Mouse (Mus musculus): ENCODE data around the gene Map3k21. TPM values are rescaled to one million over a fixed set of nuclear protein-coding genes. Genes with fewer than 3 reads are reported as not detected.

The Map3k21 gene
- polyA plus RNA-seq, 1 experiment from 2014 or later: 0.64 TPM

GRCm38 (mm10) chr8:125920281-125920680 is 10.0 kb downstream of the Map3k21 start:
- Histone ChIP-seq H3K4me2 (ENCODE audit: low read depth, low read length) (no peak overlapping the region), H3K27ac (replicated peaks; ENCODE audit: low read depth, low read length) (no peak overlapping the region; the same call in 1 of the 2 replicates), H3K36me3 (ENCODE audit: control insufficient read depth, insufficient read depth, low read length) (no peaks in the 10 kb centered on the region), H3K9ac (ENCODE audit: low read depth, low read length) (no peak overlapping the region), H3K4me3 (ENCODE audit: low read depth, low read length) (no peak overlapping the region), H3K4me1 (ENCODE audit: control insufficient read depth, insufficient read depth, low read length) (no peaks in the 10 kb centered on the region), H3K27me3 (replicated peaks; ENCODE audit: control insufficient read depth, insufficient read depth, low read length) (no peaks in the 10 kb centered on the region), H3K9me3 (ENCODE audit: control insufficient read depth, low read length) (no peaks in the 10 kb centered on the region)
- WGBS: 71% methylated on average over 10 of the region's 10 CpGs
- ATAC-seq (ENCODE audit: low read depth) (peak; percentile 50; the same call in 1 of the 2 replicates), DNase-seq (ENCODE audit: low spot score) (peak; percentile 41)

DNA sequence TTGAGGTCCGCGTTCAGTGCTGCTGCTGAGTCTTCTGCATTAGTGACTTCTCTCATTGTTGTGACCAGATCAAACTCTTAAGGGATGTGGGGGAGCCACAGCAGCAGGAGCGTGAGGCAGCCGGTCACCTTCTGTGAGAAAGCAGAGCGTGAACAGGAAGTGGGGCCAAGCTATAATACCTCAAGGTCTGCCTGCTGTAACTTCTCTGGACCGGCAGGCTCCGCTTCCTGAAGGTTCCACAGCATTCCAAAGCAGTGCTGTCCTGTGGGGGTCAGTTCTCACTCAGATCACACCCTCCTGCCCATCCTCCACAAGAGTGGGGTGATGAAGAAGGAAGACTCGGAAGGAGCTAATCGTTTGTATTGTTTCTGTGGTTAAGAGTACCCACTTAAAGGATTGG is 10.5 kb downstream of the Map3k21 start:
- H3K4me2 ChIP-seq (ENCODE audit: low read depth, low read length): no peak overlapping the region
- no peaks in the 10 kb centered on the region for H3K9me3 ChIP-seq (ENCODE audit: control insufficient read depth, low read length)
- H3K9ac ChIP-seq (ENCODE audit: low read depth, low read length): no peak overlapping the region
- no peaks in the 10 kb centered on the region for H3K36me3 ChIP-seq (ENCODE audit: control insufficient read depth, insufficient read depth, low read length)
- WGBS: 55% methylated on average over 9 of the region's 9 CpGs
- no peaks in the 10 kb centered on the region for H3K4me1 ChIP-seq (ENCODE audit: control insufficient read depth, insufficient read depth, low read length)
- H3K27ac ChIP-seq (replicated peaks; ENCODE audit: low read depth, low read length): no peak overlapping the region; the same call in 1 of the 2 replicates
- no peaks in the 10 kb centered on the region for H3K27me3 ChIP-seq (replicated peaks; ENCODE audit: control insufficient read depth, insufficient read depth, low read length)
- no peak for DNase-seq (ENCODE audit: low spot score)
- no peak overlapping the region for H3K4me3 ChIP-seq (ENCODE audit: low read depth, low read length)
- ATAC-seq (ENCODE audit: low read depth): no peak

DNA sequence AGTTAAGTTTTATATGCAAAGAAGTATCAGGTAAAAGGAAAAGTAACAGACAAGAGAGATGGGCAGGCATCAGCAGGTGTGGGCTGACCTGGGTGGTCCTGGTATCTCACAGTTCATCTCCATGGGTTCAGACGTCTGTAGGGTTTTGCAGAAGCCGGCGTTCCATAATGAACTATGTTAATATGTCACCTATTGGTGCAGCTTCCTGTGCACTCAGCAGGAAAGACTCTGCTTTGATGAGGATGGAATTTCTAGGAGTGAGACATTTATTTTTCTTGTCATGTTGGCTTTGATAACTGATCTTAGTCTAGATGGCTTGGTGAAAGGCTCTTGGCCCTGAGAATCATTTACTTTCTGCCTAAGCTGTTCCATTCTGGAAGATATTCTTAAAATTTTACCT is 12.1 kb downstream of the Map3k21 start:
- no peaks in the 10 kb centered on the region for H3K9me3 ChIP-seq (ENCODE audit: control insufficient read depth, low read length)
- H3K9ac ChIP-seq (ENCODE audit: low read depth, low read length): no peak overlapping the region
- ATAC-seq (ENCODE audit: low read depth) (no peak), DNase-seq (ENCODE audit: low spot score) (no peak)
- no peak overlapping the region for H3K27ac ChIP-seq (replicated peaks; ENCODE audit: low read depth, low read length)
- no peak overlapping the region for H3K4me2 ChIP-seq (ENCODE audit: low read depth, low read length)
- H3K4me1 ChIP-seq (ENCODE audit: control insufficient read depth, insufficient read depth, low read length): no peaks in the 10 kb centered on the region
- H3K36me3 ChIP-seq (ENCODE audit: control insufficient read depth, insufficient read depth, low read length): no peaks in the 10 kb centered on the region
- no peak overlapping the region for H3K4me3 ChIP-seq (ENCODE audit: low read depth, low read length)
- WGBS: 59% methylated on average over 3 of the region's 3 CpGs
- H3K27me3 ChIP-seq (replicated peaks; ENCODE audit: control insufficient read depth, insufficient read depth, low read length): no peaks in the 10 kb centered on the region

- no peaks in the 10 kb centered on the region for H3K27me3 ChIP-seq (replicated peaks; ENCODE audit: control insufficient read depth, insufficient read depth, low read length)
- no peaks in the 10 kb centered on the region for H3K4me1 ChIP-seq (ENCODE audit: control insufficient read depth, insufficient read depth, low read length)
- no peak overlapping the region for H3K9ac ChIP-seq (ENCODE audit: low read depth, low read length)
- ATAC-seq (ENCODE audit: low read depth) (no peak), DNase-seq (ENCODE audit: low spot score) (no peak)
- 88% methylated on average over 4 of the region's 4 CpGs for WGBS
- no peak overlapping the region for H3K4me2 ChIP-seq (ENCODE audit: low read depth, low read length)
- H3K27ac ChIP-seq (replicated peaks; ENCODE audit: low read depth, low read length): no peak overlapping the region
- H3K4me3 ChIP-seq (ENCODE audit: low read depth, low read length): no peak overlapping the region
- H3K9me3 ChIP-seq (ENCODE audit: control insufficient read depth, low read length): no peaks in the 10 kb centered on the region
- H3K36me3 ChIP-seq (ENCODE audit: control insufficient read depth, insufficient read depth, low read length): no peaks in the 10 kb centered on the region
These were observed 16.4 kb downstream of the Map3k21 start for GRCm38 (mm10) chr8:125926636-125927035.

DNA sequence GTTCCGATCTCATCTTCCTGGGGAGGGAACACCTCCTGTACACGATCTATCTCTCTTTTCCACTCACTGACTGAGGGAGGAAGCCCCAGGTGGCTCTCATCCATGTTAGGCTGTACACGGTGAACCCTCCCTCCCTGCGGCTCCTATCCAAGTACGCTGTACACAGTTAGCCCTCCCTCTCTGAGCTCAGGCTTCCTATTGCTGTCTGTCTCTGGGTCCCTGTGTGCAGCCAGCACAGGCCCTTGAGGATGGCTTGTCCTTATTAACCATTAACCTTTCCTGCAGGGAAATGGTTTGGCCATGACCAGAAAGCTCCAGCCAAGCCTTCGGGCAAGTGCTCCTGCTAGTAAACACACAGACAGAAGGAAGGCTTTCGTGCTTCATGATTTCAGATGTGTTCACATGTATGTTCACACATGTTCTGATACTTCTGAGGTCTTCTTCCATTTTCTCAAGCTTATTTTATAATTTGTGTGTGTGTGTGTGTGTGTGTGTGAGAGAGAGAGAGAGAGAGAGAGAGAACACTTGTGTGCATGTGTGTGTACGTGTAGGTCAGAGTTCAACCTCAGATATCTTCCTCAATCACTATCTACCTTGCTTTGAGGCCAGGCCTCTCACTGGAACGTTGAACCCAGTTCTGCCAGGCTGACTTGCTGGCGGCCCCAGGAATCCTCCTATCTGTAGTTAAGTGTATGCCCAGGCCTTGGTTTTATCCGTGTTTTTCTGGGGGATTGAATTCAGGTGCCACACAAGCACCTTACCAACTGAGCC is 20.2 kb downstream of the Map3k21 start:
- Histone ChIP-seq H3K9me3 (ENCODE audit: control insufficient read depth, low read length) (no peaks in the 10 kb centered on the region), H3K4me2 (ENCODE audit: low read depth, low read length) (no peak overlapping the region), H3K27ac (replicated peaks; ENCODE audit: low read depth, low read length) (no peak overlapping the region), H3K27me3 (replicated peaks; ENCODE audit: control insufficient read depth, insufficient read depth, low read length) (no peaks in the 10 kb centered on the region), H3K36me3 (ENCODE audit: control insufficient read depth, insufficient read depth, low read length) (no peaks in the 10 kb centered on the region), H3K4me3 (ENCODE audit: low read depth, low read length) (no peak overlapping the region), H3K4me1 (ENCODE audit: control insufficient read depth, insufficient read depth, low read length) (no peaks in the 10 kb centered on the region), H3K9ac (ENCODE audit: low read depth, low read length) (no peak overlapping the region)
- no peak for ATAC-seq (ENCODE audit: low read depth)
- 81% methylated on average over 11 of the region's 11 CpGs for WGBS
- DNase-seq (ENCODE audit: low spot score): no peak

DNA sequence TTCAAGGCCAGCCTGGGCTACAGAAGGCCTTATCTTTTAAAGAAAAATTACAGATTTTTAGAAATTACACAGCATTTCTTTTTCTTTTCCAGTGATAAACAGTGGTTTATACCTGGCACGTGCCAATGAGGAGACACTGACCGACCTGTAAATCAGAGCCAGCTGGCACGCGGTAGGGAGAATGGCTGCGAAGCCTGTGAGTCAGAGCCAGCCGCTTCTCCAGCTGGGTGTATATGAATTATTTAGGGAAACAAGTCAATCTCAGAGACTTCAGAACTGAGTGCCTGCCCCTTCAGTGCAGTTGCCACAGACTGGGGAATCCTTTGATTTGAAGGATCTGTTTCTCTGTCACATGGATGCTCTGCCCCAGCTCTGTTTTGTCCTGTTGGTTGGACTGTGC is 21.6 kb downstream of the Map3k21 start:
- Histone ChIP-seq H3K9ac (ENCODE audit: low read depth, low read length) (no peak overlapping the region), H3K9me3 (ENCODE audit: control insufficient read depth, low read length) (no peaks in the 10 kb centered on the region), H3K27me3 (replicated peaks; ENCODE audit: control insufficient read depth, insufficient read depth, low read length) (no peaks in the 10 kb centered on the region), H3K4me1 (ENCODE audit: control insufficient read depth, insufficient read depth, low read length) (no peaks in the 10 kb centered on the region), H3K27ac (replicated peaks; ENCODE audit: low read depth, low read length) (no peak overlapping the region), H3K4me3 (ENCODE audit: low read depth, low read length) (no peak overlapping the region), H3K36me3 (ENCODE audit: control insufficient read depth, insufficient read depth, low read length) (no peaks in the 10 kb centered on the region), H3K4me2 (ENCODE audit: low read depth, low read length) (no peak overlapping the region)
- WGBS: 95% methylated on average over 6 of the region's 6 CpGs
- ATAC-seq (ENCODE audit: low read depth): no peak
- DNase-seq (ENCODE audit: low spot score): no peak

DNA sequence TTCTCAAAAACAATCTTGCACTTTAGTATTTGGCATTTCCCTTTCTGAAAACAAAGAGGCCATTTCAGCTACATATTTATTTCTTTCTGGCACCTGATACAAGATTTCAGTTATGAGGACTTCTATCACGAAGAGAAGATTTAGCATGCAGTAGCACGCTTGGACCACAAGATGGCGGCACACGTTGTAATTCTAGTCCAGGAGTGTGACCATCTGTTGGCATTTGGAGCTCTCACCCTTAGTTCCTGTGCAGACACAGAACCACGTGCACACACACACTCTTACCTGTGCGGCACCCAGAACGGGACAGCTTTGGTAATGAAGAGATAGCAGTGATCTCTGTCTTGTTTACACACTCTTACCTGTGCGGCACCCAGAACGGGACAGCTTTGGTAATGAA is 25.4 kb downstream of the Map3k21 start:
- ATAC-seq (ENCODE audit: low read depth) (no peak), DNase-seq (ENCODE audit: low spot score) (peak; percentile 43)
- WGBS: 45% methylated on average over 9 of the region's 9 CpGs
- no peak overlapping the region for H3K4me2 ChIP-seq (ENCODE audit: low read depth, low read length)
- H3K36me3 ChIP-seq (ENCODE audit: control insufficient read depth, insufficient read depth, low read length): no peaks in the 10 kb centered on the region
- H3K9ac ChIP-seq (ENCODE audit: low read depth, low read length): no peak overlapping the region
- H3K4me3 ChIP-seq (ENCODE audit: low read depth, low read length): no peak overlapping the region
- H3K27me3 ChIP-seq (replicated peaks; ENCODE audit: control insufficient read depth, insufficient read depth, low read length): no peaks in the 10 kb centered on the region
- H3K4me1 ChIP-seq (ENCODE audit: control insufficient read depth, insufficient read depth, low read length): no peaks in the 10 kb centered on the region
- no peak overlapping the region for H3K27ac ChIP-seq (replicated peaks; ENCODE audit: low read depth, low read length)
- H3K9me3 ChIP-seq (ENCODE audit: control insufficient read depth, low read length): no peaks in the 10 kb centered on the region

GRCm38 (mm10) chr8:125944511-125944910 is 34.3 kb downstream of the Map3k21 start:
- Histone ChIP-seq H3K4me3 (ENCODE audit: low read depth, low read length) (no peak overlapping the region), H3K4me1 (ENCODE audit: control insufficient read depth, insufficient read depth, low read length) (no peaks in the 10 kb centered on the region), H3K9me3 (ENCODE audit: control insufficient read depth, low read length) (no peaks in the 10 kb centered on the region), H3K36me3 (ENCODE audit: control insufficient read depth, insufficient read depth, low read length) (no peaks in the 10 kb centered on the region), H3K9ac (ENCODE audit: low read depth, low read length) (no peak overlapping the region), H3K27me3 (replicated peaks; ENCODE audit: control insufficient read depth, insufficient read depth, low read length) (no peaks in the 10 kb centered on the region), H3K4me2 (ENCODE audit: low read depth, low read length) (no peak overlapping the region), H3K27ac (replicated peaks; ENCODE audit: low read depth, low read length) (no peak overlapping the region)
- DNase-seq (ENCODE audit: low spot score): no peak
- 84% methylated on average over 4 of the region's 4 CpGs for WGBS
- ATAC-seq (ENCODE audit: low read depth): no peak

DNA sequence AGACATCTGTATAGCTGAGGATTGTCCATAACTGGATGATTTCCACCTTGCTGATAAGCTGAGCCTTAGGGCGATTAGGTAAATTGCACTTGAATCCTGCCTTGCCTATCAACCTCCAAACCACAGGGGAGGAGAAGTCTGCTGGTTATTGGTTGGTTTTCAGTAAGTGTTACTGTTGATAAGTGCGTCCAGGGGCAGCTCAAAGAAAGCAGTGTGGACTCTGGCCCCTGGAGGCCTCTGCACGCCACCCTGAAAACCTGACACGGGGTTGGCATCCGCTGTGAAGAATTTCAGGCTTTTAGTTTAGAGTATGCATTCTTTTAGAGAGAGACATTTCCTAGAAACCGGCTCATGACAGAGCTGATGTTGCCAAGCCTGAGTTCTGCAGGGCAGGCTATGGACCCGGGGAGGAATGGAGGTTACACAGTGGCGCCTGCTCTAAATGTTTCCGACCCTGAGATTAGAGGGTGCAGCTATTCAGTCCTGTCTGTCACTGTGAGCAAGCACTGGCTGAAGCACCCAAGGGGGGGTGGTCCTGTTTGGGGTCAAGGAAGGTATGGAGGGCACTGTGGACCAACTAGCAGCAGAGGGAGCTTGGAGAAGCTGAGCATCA is 38.6 kb downstream of the Map3k21 start:
- DNase-seq (ENCODE audit: low spot score) (no peak), ATAC-seq (ENCODE audit: low read depth) (no peak)
- Histone ChIP-seq H3K9me3 (ENCODE audit: control insufficient read depth, low read length) (no peaks in the 10 kb centered on the region), H3K4me3 (ENCODE audit: low read depth, low read length) (no peak overlapping the region), H3K27ac (replicated peaks; ENCODE audit: low read depth, low read length) (no peak overlapping the region), H3K36me3 (ENCODE audit: control insufficient read depth, insufficient read depth, low read length) (no peaks in the 10 kb centered on the region), H3K27me3 (replicated peaks; ENCODE audit: control insufficient read depth, insufficient read depth, low read length) (no peaks in the 10 kb centered on the region), H3K4me2 (ENCODE audit: low read depth, low read length) (no peak overlapping the region), H3K9ac (ENCODE audit: low read depth, low read length) (no peak overlapping the region), H3K4me1 (ENCODE audit: control insufficient read depth, insufficient read depth, low read length) (no peaks in the 10 kb centered on the region)
- 72% methylated on average over 9 of the region's 9 CpGs for WGBS
